Mouse (Mus musculus): ENCODE results near the gene Cyb561a3. TPM values are rescaled to one million over a fixed set of nuclear protein-coding genes. Genes with fewer than 3 reads are reported as not detected.
"Not testable (repeated sequence)": the region's sequence is repeated elsewhere in the genome, so short reads cannot be mapped to it uniquely, and the experiment has no call there.

The Cyb561a3 gene
- total RNA-seq (2017), result 30.9 and 32.4 TPM in 2 replicates

GRCm38 (mm10) chr19:10576690-10577561 is at the start of gene Cyb561a3, which contains the start of gene Tmem138:
Gene Cyb561a3 (plus strand): TSS chr19:10577172.
Gene Tmem138 (minus strand): TSS chr19:10577362.
- ATAC-seq (replicated peaks; ENCODE audit: low read depth, poor library complexity, severe bottlenecking), result peak; percentile 95

DNA sequence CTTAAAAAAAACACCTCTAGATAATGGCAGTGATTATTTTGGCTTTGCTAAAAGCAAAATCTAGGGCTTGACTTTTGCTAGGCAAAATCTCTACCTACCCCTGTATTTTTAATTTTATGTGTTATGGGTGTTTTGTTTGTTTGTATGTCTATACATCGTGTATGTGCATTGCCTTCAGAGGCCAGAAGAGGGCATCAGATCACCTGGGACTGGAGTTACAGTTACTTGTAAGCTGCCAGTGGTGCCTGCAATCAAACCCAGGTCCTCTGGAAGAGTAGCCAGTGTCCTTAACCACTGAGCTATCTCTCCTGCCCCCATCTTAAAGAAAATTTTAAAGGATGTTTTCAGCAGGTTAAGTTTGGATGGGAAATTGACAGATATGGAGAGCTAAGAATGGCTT is 46.9 kb upstream of the Cyb561a3 start:
- ATAC-seq (replicated peaks; ENCODE audit: low read depth, poor library complexity, severe bottlenecking), result no peak

- no peak for ATAC-seq (replicated peaks; ENCODE audit: low read depth, poor library complexity, severe bottlenecking)
These were observed 37.5 kb upstream of the Cyb561a3 start for GRCm38 (mm10) chr19:10539454-10539853.

- ATAC-seq (replicated peaks; ENCODE audit: low read depth, poor library complexity, severe bottlenecking), result peak; percentile 97
These were observed 21.1 kb upstream of the Cyb561a3 start, which contains the start of gene Tmem216 for GRCm38 (mm10) chr19:10555624-10556510. Gene Tmem216 (minus strand): TSS chr19:10556238.

GRCm38 (mm10) chr19:10557001-10557400 is 20.0 kb upstream of the Cyb561a3 start:
- no peak for ATAC-seq (replicated peaks; ENCODE audit: low read depth, poor library complexity, severe bottlenecking)

DNA sequence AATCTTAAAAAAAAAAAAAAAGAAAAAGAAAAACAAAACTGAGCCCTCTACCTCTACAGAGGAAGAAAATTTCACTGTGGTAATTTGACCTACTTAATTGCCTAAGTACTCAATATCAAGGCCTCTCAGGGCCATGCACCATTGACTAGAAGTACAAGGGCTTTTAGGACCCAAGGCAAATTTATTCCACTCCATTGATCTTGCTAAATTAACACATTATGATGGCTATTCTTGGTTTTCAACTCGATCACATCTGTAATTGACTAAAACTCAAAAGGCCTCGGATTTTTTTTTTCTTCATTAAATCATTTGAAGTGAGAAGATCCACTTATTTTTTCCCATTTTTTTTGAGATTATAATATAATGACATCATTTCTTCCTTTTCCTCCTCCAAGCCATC is 19.5 kb upstream of the Cyb561a3 start:
- ATAC-seq (replicated peaks; ENCODE audit: low read depth, poor library complexity, severe bottlenecking), result no peak

- ATAC-seq (replicated peaks; ENCODE audit: low read depth, poor library complexity, severe bottlenecking), result not testable (repeated sequence)
These were observed 19.1 kb upstream of the Cyb561a3 start for GRCm38 (mm10) chr19:10557837-10558375.

GRCm38 (mm10) chr19:10560108-10560507 is 16.9 kb upstream of the Cyb561a3 start:
- no peak for ATAC-seq (replicated peaks; ENCODE audit: low read depth, poor library complexity, severe bottlenecking)

- peak; percentile 82 for ATAC-seq (replicated peaks; ENCODE audit: low read depth, poor library complexity, severe bottlenecking)
These were observed 15.2 kb upstream of the Cyb561a3 start for GRCm38 (mm10) chr19:10561558-10562314.

DNA sequence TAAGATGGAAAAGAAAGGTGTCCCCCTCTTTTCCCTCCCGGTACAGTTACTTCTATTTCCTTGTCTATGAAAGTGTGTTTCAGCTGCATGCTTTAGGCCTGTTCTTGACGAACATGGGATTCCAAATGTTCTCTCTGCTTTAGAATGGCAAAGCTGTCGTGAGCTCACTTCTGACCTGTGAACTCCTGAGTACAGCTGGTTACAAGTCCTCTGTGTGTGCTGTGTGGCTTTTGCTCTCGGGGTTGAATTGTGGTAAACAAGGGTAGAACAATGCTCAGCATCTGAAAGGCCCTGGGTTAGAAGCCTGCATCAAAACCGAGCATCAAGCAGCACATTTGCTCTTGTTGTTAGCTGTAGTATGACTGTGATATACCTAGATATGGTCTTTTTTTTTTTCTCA is 14.6 kb upstream of the Cyb561a3 start:
- ATAC-seq (replicated peaks; ENCODE audit: low read depth, poor library complexity, severe bottlenecking), result no peak

GRCm38 (mm10) chr19:10564278-10564677 is 12.7 kb upstream of the Cyb561a3 start:
- ATAC-seq (replicated peaks; ENCODE audit: low read depth, poor library complexity, severe bottlenecking), result no peak

- ATAC-seq (replicated peaks; ENCODE audit: low read depth, poor library complexity, severe bottlenecking), result no peak
These were observed 11.8 kb upstream of the Cyb561a3 start for GRCm38 (mm10) chr19:10565217-10565616.

DNA sequence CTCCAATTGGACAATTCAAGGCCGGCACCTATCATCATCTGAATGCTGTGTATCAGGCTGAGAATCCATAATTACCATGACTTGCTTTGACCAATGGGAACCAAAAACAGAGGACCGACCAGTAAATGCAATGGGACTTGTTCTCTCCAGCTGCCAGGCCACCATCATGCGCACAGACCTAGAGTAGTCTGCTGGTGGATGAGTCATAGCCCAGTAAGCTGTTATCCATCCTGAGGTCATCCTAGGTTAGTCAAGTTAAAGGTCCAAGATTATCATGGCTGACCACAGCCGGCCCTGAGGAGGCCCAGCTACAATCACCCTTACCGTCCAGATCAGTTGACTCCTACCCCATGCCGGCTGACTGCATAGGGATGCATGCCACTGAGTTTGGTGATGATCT is 7.3 kb upstream of the Cyb561a3 start:
- ATAC-seq (replicated peaks; ENCODE audit: low read depth, poor library complexity, severe bottlenecking), result no peak

DNA sequence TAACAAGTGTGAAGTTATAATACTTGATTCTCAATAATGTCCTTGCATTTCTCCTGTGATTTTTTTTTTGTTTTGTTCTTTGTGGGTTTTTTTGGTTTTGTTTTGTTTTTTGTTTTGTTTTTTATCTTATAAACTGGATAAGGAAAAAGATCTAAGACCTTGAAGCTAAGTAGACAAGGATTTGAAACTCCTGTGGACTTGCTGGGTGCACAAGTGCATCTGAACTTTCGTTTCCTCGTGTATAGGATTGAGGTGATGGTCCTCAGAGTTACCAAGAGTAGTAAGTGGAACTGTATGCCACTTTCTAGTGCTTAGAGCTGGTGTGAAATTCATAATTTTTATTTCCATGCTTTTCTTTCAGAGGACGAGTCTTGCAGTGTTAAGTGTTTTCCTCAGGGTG is 3.1 kb downstream of the Cyb561a3 start:
- no peak for ATAC-seq (replicated peaks; ENCODE audit: low read depth, poor library complexity, severe bottlenecking)

GRCm38 (mm10) chr19:10580761-10581160 is 3.8 kb downstream of the Cyb561a3 start:
- ATAC-seq (replicated peaks; ENCODE audit: low read depth, poor library complexity, severe bottlenecking), result 0 out of 2 replicates have a peak, but pooled peaks have one; percentile 11

DNA sequence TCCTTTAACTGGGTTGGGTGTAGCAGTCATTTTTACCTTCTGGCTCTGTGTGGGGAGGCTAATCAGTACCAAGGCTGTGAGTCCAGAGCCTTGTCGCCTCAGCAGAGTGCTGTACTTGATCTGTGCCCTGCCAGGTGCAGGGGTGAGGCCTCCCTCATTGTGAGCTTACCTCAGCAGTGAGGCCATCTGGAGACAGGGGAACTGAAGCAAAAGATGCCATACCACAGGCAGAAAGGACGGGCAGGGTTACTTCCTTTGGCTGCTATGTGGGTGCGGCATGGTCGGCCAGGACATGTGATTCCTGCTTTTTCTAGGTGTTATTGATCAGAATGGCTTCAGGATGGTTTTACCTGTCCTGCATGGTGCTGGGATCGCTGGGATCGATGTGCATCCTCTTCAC is 5.0 kb downstream of the Cyb561a3 start:
- ATAC-seq (replicated peaks; ENCODE audit: low read depth, poor library complexity, severe bottlenecking), result 0 out of 2 replicates have a peak, but pooled peaks have one; percentile 9

- ATAC-seq (replicated peaks; ENCODE audit: low read depth, poor library complexity, severe bottlenecking), result no peak
These were observed 6.7 kb downstream of the Cyb561a3 start for GRCm38 (mm10) chr19:10583550-10584146.

- ATAC-seq (replicated peaks; ENCODE audit: low read depth, poor library complexity, severe bottlenecking), result no peak
These were observed 8.1 kb downstream of the Cyb561a3 start for GRCm38 (mm10) chr19:10585112-10585511.

- peak; percentile 45 for ATAC-seq (replicated peaks; ENCODE audit: low read depth, poor library complexity, severe bottlenecking)
These were observed 10.3 kb downstream of the Cyb561a3 start for GRCm38 (mm10) chr19:10587231-10587630.

Data from common myeloid progenitor, adult 5-6 weeks (primary cell).